Mouse (Mus musculus): ENCODE measurements at regions not wholly inside any gene's neighbourhood (a gene's known extent, or its start where the extent isn't known, plus 50 kb on each side); places are given as distances from the start of the nearest gene placed in this dataset.

GRCm38 (mm10) chr6:49973258-49973865 lies 136.7 kb upstream of the Mpp6 start:
- 23% methylated on average over 7 of the region's 7 CpGs for WGBS (ENCODE audit: missing documents)

GRCm38 (mm10) chr6:49977783-49978182 lies 132.3 kb upstream of the Mpp6 start:
- no peak overlapping the region for H3K27ac ChIP-seq
- H3K79me2 ChIP-seq (ENCODE audit: inconsistent target), result no peaks in the 10 kb centered on the region
- H3K4me3 ChIP-seq (ENCODE audit: inconsistent target), result no peak overlapping the region
- WGBS (ENCODE audit: missing documents), result 92% methylated on average over 11 of the region's 11 CpGs
- H3K36me3 ChIP-seq (ENCODE audit: inconsistent target), result no peaks in the 10 kb centered on the region

More at GRCm38 (mm10) chr6:49973258-49973865, 136.7 kb upstream of the Mpp6 start:
- Histone ChIP-seq H3K36me3 (ENCODE audit: inconsistent target) (no peaks in the 10 kb centered on the region), H3K4me3 (ENCODE audit: inconsistent target) (no peak overlapping the region), H3K27ac (no peak overlapping the region), H3K79me2 (ENCODE audit: inconsistent target) (no peaks in the 10 kb centered on the region)

GRCm38 (mm10) chr6:49983740-49984139 lies 126.3 kb upstream of the Mpp6 start:
- Histone ChIP-seq H3K27ac (no peak overlapping the region), H3K4me3 (ENCODE audit: inconsistent target) (no peak overlapping the region), H3K36me3 (ENCODE audit: inconsistent target) (no peaks in the 10 kb centered on the region), H3K79me2 (ENCODE audit: inconsistent target) (no peaks in the 10 kb centered on the region)
- WGBS (ENCODE audit: missing documents), result 78% methylated on average over 4 of the region's 4 CpGs

- Histone ChIP-seq H3K79me2 (ENCODE audit: inconsistent target) (no peaks in the 10 kb centered on the region), H3K36me3 (ENCODE audit: inconsistent target) (no peaks in the 10 kb centered on the region), H3K4me3 (ENCODE audit: inconsistent target) (no peak overlapping the region), H3K27ac (no peak overlapping the region)
- WGBS (ENCODE audit: missing documents), result 55% methylated on average over 6 of the region's 6 CpGs
Observed at GRCm38 (mm10) chr6:49985127-49985526, 124.9 kb upstream of the Mpp6 start.

- H3K36me3 ChIP-seq (ENCODE audit: inconsistent target), result no peaks in the 10 kb centered on the region
- no peak overlapping the region for H3K4me3 ChIP-seq (ENCODE audit: inconsistent target)
- WGBS (ENCODE audit: missing documents), result 84% methylated on average over 5 of the region's 5 CpGs
- H3K79me2 ChIP-seq (ENCODE audit: inconsistent target), result no peaks in the 10 kb centered on the region
- no peak overlapping the region for H3K27ac ChIP-seq
Observed at GRCm38 (mm10) chr6:49987141-49987540, 122.9 kb upstream of the Mpp6 start.

GRCm38 (mm10) chr6:49987541-49988210 lies 122.4 kb upstream of the Mpp6 start:
- Histone ChIP-seq H3K4me3 (ENCODE audit: inconsistent target) (no peak overlapping the region), H3K36me3 (ENCODE audit: inconsistent target) (no peaks in the 10 kb centered on the region)
- 82% methylated on average over 3 of the region's 3 CpGs for WGBS (ENCODE audit: missing documents)

GRCm38 (mm10) chr6:49989585-49990521 lies 120.2 kb upstream of the Mpp6 start:
- no peak overlapping the region for H3K27ac ChIP-seq
- H3K79me2 ChIP-seq (ENCODE audit: inconsistent target), result no peaks in the 10 kb centered on the region
- 73% methylated on average over 9 of the region's 9 CpGs for WGBS (ENCODE audit: missing documents)
- H3K4me3 ChIP-seq (ENCODE audit: inconsistent target), result no peak overlapping the region
- H3K36me3 ChIP-seq (ENCODE audit: inconsistent target), result no peaks in the 10 kb centered on the region

More at GRCm38 (mm10) chr6:49987541-49988210, 122.4 kb upstream of the Mpp6 start:
- H3K27ac ChIP-seq, result no peak overlapping the region
- H3K79me2 ChIP-seq (ENCODE audit: inconsistent target), result no peaks in the 10 kb centered on the region

- Histone ChIP-seq H3K27ac (no peak overlapping the region), H3K4me3 (ENCODE audit: inconsistent target) (no peak overlapping the region), H3K79me2 (ENCODE audit: inconsistent target) (no peaks in the 10 kb centered on the region), H3K36me3 (ENCODE audit: inconsistent target) (no peaks in the 10 kb centered on the region)
- WGBS (ENCODE audit: missing documents), result 88% methylated on average over 8 of the region's 8 CpGs
Observed at GRCm38 (mm10) chr6:49990522-49990858, 119.6 kb upstream of the Mpp6 start.

GRCm38 (mm10) chr6:49999365-49999764 lies 110.7 kb upstream of the Mpp6 start:
- no peaks in the 10 kb centered on the region for H3K36me3 ChIP-seq (ENCODE audit: inconsistent target)
- no peak overlapping the region for H3K27ac ChIP-seq
- H3K4me3 ChIP-seq (ENCODE audit: inconsistent target), result no peak overlapping the region
- WGBS (ENCODE audit: missing documents), result 97% methylated on average over 11 of the region's 11 CpGs
- no peaks in the 10 kb centered on the region for H3K79me2 ChIP-seq (ENCODE audit: inconsistent target)

GRCm38 (mm10) chr6:50008074-50008473 lies 102.0 kb upstream of the Mpp6 start:
- H3K79me2 ChIP-seq (ENCODE audit: inconsistent target), result no peaks in the 10 kb centered on the region
- no peaks in the 10 kb centered on the region for H3K36me3 ChIP-seq (ENCODE audit: inconsistent target)
- 94% methylated on average over 4 of the region's 4 CpGs for WGBS (ENCODE audit: missing documents)
- no peak overlapping the region for H3K4me3 ChIP-seq (ENCODE audit: inconsistent target)
- H3K27ac ChIP-seq, result no peak overlapping the region

- 28% methylated on average over 3 of the region's 3 CpGs for WGBS (ENCODE audit: missing documents)
Observed at GRCm38 (mm10) chr6:50008869-50009268, 101.2 kb upstream of the Mpp6 start.

GRCm38 (mm10) chr6:50009339-50009738 lies 100.7 kb upstream of the Mpp6 start:
- no peaks in the 10 kb centered on the region for H3K79me2 ChIP-seq (ENCODE audit: inconsistent target)
- 10% methylated on average over 7 of the region's 7 CpGs for WGBS (ENCODE audit: missing documents)
- no peak overlapping the region for H3K27ac ChIP-seq
- no peaks in the 10 kb centered on the region for H3K36me3 ChIP-seq (ENCODE audit: inconsistent target)
- H3K4me3 ChIP-seq (ENCODE audit: inconsistent target), result no peak overlapping the region

More at GRCm38 (mm10) chr6:50008869-50009268, 101.2 kb upstream of the Mpp6 start:
- H3K36me3 ChIP-seq (ENCODE audit: inconsistent target), result no peaks in the 10 kb centered on the region
- no peak overlapping the region for H3K4me3 ChIP-seq (ENCODE audit: inconsistent target)
- H3K27ac ChIP-seq, result no peak overlapping the region
- H3K79me2 ChIP-seq (ENCODE audit: inconsistent target), result no peaks in the 10 kb centered on the region

- H3K79me2 ChIP-seq (ENCODE audit: inconsistent target), result no peaks in the 10 kb centered on the region
- WGBS (ENCODE audit: missing documents), result 92% methylated on average over 5 of the region's 5 CpGs
- H3K27ac ChIP-seq, result no peak overlapping the region
- no peak overlapping the region for H3K4me3 ChIP-seq (ENCODE audit: inconsistent target)
- no peaks in the 10 kb centered on the region for H3K36me3 ChIP-seq (ENCODE audit: inconsistent target)
Observed at GRCm38 (mm10) chr6:50009856-50010255, 100.2 kb upstream of the Mpp6 start.

GRCm38 (mm10) chr6:50011071-50011470 lies 99.0 kb upstream of the Mpp6 start:
- no peak overlapping the region for H3K27ac ChIP-seq
- no peaks in the 10 kb centered on the region for H3K79me2 ChIP-seq (ENCODE audit: inconsistent target)
- no peak overlapping the region for H3K4me3 ChIP-seq (ENCODE audit: inconsistent target)
- no peaks in the 10 kb centered on the region for H3K36me3 ChIP-seq (ENCODE audit: inconsistent target)
- WGBS (ENCODE audit: missing documents), result 90% methylated on average over 12 of the region's 12 CpGs

Measured in macrophage (primary cell).